ENCODE assay signal across 8 mouse cellular contexts in genomic region chr13:73383585-73383984, GRCm38 (mm10). TPM values are rescaled to one million over a fixed set of nuclear protein-coding genes. Genes with fewer than 3 reads are reported as not detected.
DNase-seq lines count a peak whose midpoint lies in the region; ATAC-seq lines count a peak whose summit lies in the region.

No protein-coding gene starts in this region.

- DNase-seq in heart, adult 18-20 months: peak; percentile 18 to 66
- peak; percentile 12 for DNase-seq in ovary, postnatal 14 days (ENCODE audit: low spot score)
- DNase-seq in ovary, adult 18-20 months (ENCODE audit: low spot score): no peak
- DNase-seq in embryo, embryonic 10 days (ENCODE audit: low spot score): peak; percentile 66
- DNase-seq in testis, postnatal 14 days (ENCODE audit: low spot score): no peak
- no peak for DNase-seq in urinary bladder, adult 18-20 months (ENCODE audit: low spot score in 2 of 2)

- ATAC-seq in heart, embryonic 11.5 days (replicated peaks; ENCODE audit: insufficient number of reproducible peaks, low FRiP score, low TSS enrichment): no peak
- 0 out of 2 replicates have a peak, but pooled peaks have one; percentile 65 for ATAC-seq in megakaryocyte-erythroid progenitor cell, adult 5-6 weeks (replicated peaks; ENCODE audit: low FRiP score, low TSS enrichment, poor library complexity, severe bottlenecking)

- no peak overlapping the region for H3K4me3 ChIP-seq in heart, embryonic 11.5 days (ENCODE audit: low read depth, low read length)

- no peaks in the 10 kb centered on the region for H3K27me3 ChIP-seq in heart, embryonic 11.5 days (ENCODE audit: control insufficient read depth, insufficient read depth, low read length)

- no peaks in the 10 kb centered on the region for H3K36me3 ChIP-seq in heart, embryonic 11.5 days (ENCODE audit: control insufficient read depth, insufficient read depth, low read length)

- H3K4me1 ChIP-seq in heart, embryonic 11.5 days (ENCODE audit: control insufficient read depth, insufficient read depth, low read length): no peaks in the 10 kb centered on the region

- H3K9ac ChIP-seq in heart, embryonic 11.5 days (ENCODE audit: low read depth, low read length): no peak overlapping the region

- WGBS in heart, embryonic 11.5 days (ENCODE audit: insufficient replicate concordance): 46% methylated on average over 3 of the region's 3 CpGs

- H3K27ac ChIP-seq in heart, embryonic 11.5 days (ENCODE audit: low read depth, low read length): no peak overlapping the region

- H3K9me3 ChIP-seq in heart, embryonic 11.5 days (replicated peaks; ENCODE audit: control insufficient read depth, low read length): no peaks in the 10 kb centered on the region

- no peak overlapping the region for H3K4me2 ChIP-seq in heart, embryonic 11.5 days

RNA-seq across cellular contexts. Expression of gene Ndufs6, which starts 55.2 kb away (rescaled TPM):
- 1,000 to 10,000 TPM; 1,249 to 1,336 TPM for total RNA-seq in heart, adult 18-20 months (2021)
- 545 and 546 TPM in 2 replicates for polyA plus RNA-seq in heart, embryonic 11.5 days (2014; fragmentation: Nextera tagmentation; extraction: Ambion mirVana)
- total RNA-seq in megakaryocyte-erythroid progenitor cell, adult 5-6 weeks (2014; fragmentation: Nextera tagmentation): 239 and 338 TPM in 2 replicates
- total RNA-seq in megakaryocyte-erythroid progenitor cell, adult 5-6 weeks (2017): 162 and 191 TPM in 2 replicates

RNA-seq across cellular contexts. Expression of gene Mrpl36, which starts 55.3 kb away (rescaled TPM):
- total RNA-seq in heart, adult 18-20 months (2021): 10 to 100 TPM; 57.0 to 61.7 TPM
- 155 and 170 TPM in 2 replicates for polyA plus RNA-seq in heart, embryonic 11.5 days (2014; fragmentation: Nextera tagmentation; extraction: Ambion mirVana)
- 113 and 157 TPM in 2 replicates for total RNA-seq in megakaryocyte-erythroid progenitor cell, adult 5-6 weeks (2014; fragmentation: Nextera tagmentation)
- total RNA-seq in megakaryocyte-erythroid progenitor cell, adult 5-6 weeks (2017): 49.6 and 60.0 TPM in 2 replicates

Comparison
In these comparisons a context has a peak if more than half of its experiments do, and no peak if none do; other contexts are left out.
1. DNase-seq: peak in heart, adult 18-20 months (2 of 2), ovary, postnatal 14 days (single experiment) and embryo, embryonic 10 days (single experiment); none in ovary, adult 18-20 months (single experiment), testis, postnatal 14 days (single experiment) and urinary bladder, adult 18-20 months (0 of 2).